Mouse (Mus musculus) hindbrain, embryonic 12.5 days (tissue): ENCODE measurements at regions not wholly inside any gene's neighbourhood (a gene's known extent, or its start where the extent isn't known, plus 50 kb on each side); places are given as distances from the start of the nearest gene placed in this dataset.
A peak's percentile ranks its signal among the peaks of the same experiment; 100 is the strongest.
"Not testable (repeated sequence)": the region's sequence is repeated elsewhere in the genome, so short reads cannot be mapped to it uniquely, and the experiment has no call there.

Experiments
- ATAC-seq: fragments of 200-750 bp; cut with Nextera tagmentation; 2 replicates; pipeline ENCODE4 v1.8.0; 2017; ENCODE audit warnings: moderate TSS enrichment; ENCODE audit not compliant: low FRiP score
- H3K27ac ChIP-seq: fragments of 300-500 bp; sonication (generic); 2 replicates; pipeline ENCODE4 v1.5.1; 2016; ENCODE audit warnings: mild to moderate bottlenecking
- H3K27me3 ChIP-seq: fragments of 300-500 bp; sonication (generic); 2 replicates; pipeline ENCODE4 v1.6.1; 2016; ENCODE audit warnings: mild to moderate bottlenecking
- H3K36me3 ChIP-seq: fragments of 300-500 bp; sonication (generic); 2 replicates; pipeline ENCODE4 v1.6.1; 2016; ENCODE audit warnings: mild to moderate bottlenecking
- H3K4me1 ChIP-seq: fragments of 300-500 bp; sonication (generic); 2 replicates; pipeline ENCODE4 v1.6.1; 2016
- H3K4me2 ChIP-seq: fragments of 300-500 bp; sonication (generic); replicated peaks from 2 replicates; pipeline ENCODE4 v1.6.1; 2016; ENCODE audit warnings: mild to moderate bottlenecking
- H3K4me3 ChIP-seq: fragments of 300-500 bp; sonication (generic); 2 replicates; pipeline ENCODE4 v1.5.1; 2016; ENCODE audit warnings: mild to moderate bottlenecking
- H3K9ac ChIP-seq: fragments of 300-500 bp; sonication (generic); 2 replicates; pipeline ENCODE4 v1.6.1; 2016; ENCODE audit warnings: mild to moderate bottlenecking, moderate library complexity
- H3K9me3 ChIP-seq: fragments of 300-500 bp; sonication (generic); replicated peaks from 2 replicates; pipeline ENCODE4 v1.6.1; 2016; ENCODE audit warnings: mild to moderate bottlenecking
- WGBS: fragments of 180-500 bp; shearing (Covaris S2); methylation state at CpG from one replicate; pipeline ENCODE4 v1.1.7; 2016; 5-methylcytosine and 5-hydroxymethylcytosine counted together

- H3K4me3 ChIP-seq: no peak overlapping the region
- WGBS: 16% methylated on average over 3 of the region's 3 CpGs
- H3K36me3 ChIP-seq: no peaks in the 10 kb centered on the region
- H3K4me1 ChIP-seq: peaks cover 13% of the 10 kb centered on the region
- H3K27ac ChIP-seq: peak overlapping the region; percentile 52; the same call in 1 of the 2 replicates
- no peak overlapping the region for H3K9ac ChIP-seq
- peak; percentile 86 for ATAC-seq
- no peak overlapping the region for H3K4me2 ChIP-seq
- H3K27me3 ChIP-seq: no peaks in the 10 kb centered on the region
- no peaks in the 10 kb centered on the region for H3K9me3 ChIP-seq
Observed at GRCm38 (mm10) chr11:45396009-45396408, 455.8 kb upstream of the Clint1 start.

GRCm38 (mm10) chr11:45398188-45398587 is 453.7 kb upstream of the Clint1 start:
- Histone ChIP-seq H3K9me3 (no peaks in the 10 kb centered on the region), H3K4me2 (no peak overlapping the region), H3K36me3 (no peaks in the 10 kb centered on the region), H3K27ac (no peak overlapping the region), H3K27me3 (no peaks in the 10 kb centered on the region), H3K4me1 (peaks cover 13% of the 10 kb centered on the region), H3K4me3 (no peak overlapping the region), H3K9ac (no peak overlapping the region)
- ATAC-seq: no peak
- WGBS: 65% methylated on average over 6 of the region's 6 CpGs

- no peaks in the 10 kb centered on the region for H3K27me3 ChIP-seq
- ATAC-seq: no peak
- 0 out of 2 replicates have a peak, but pooled peaks cover 5% of the 10 kb centered on the region for H3K4me1 ChIP-seq
- 53% methylated on average over 10 of the region's 10 CpGs for WGBS
- H3K27ac ChIP-seq: no peak overlapping the region
- H3K9me3 ChIP-seq: no peaks in the 10 kb centered on the region
- H3K4me2 ChIP-seq: no peak overlapping the region
- no peak overlapping the region for H3K9ac ChIP-seq
- H3K36me3 ChIP-seq: no peaks in the 10 kb centered on the region
- H3K4me3 ChIP-seq: no peak overlapping the region
Observed at GRCm38 (mm10) chr11:45404377-45405029, 447.3 kb upstream of the Clint1 start.

- ATAC-seq, H3K4me2 ChIP-seq, H3K36me3 ChIP-seq, H3K9me3 ChIP-seq, H3K4me3 ChIP-seq, H3K27ac ChIP-seq, H3K27me3 ChIP-seq, H3K9ac ChIP-seq, H3K4me1 ChIP-seq: not testable (repeated sequence)
Observed at GRCm38 (mm10) chr11:45424066-45424465, 427.8 kb upstream of the Clint1 start.

GRCm38 (mm10) chr11:45440937-45441720 is 410.7 kb upstream of the Clint1 start:
- Histone ChIP-seq H3K9me3 (no peaks in the 10 kb centered on the region), H3K27ac (no peak overlapping the region), H3K4me3 (no peak overlapping the region), H3K27me3 (no peaks in the 10 kb centered on the region), H3K4me2 (no peak overlapping the region), H3K36me3 (no peaks in the 10 kb centered on the region), H3K4me1 (no peaks in the 10 kb centered on the region), H3K9ac (no peak overlapping the region)
- no peak for ATAC-seq
- WGBS: 61% methylated on average over 3 of the region's 3 CpGs

- Histone ChIP-seq H3K9me3 (no peaks in the 10 kb centered on the region), H3K27ac (no peak overlapping the region), H3K27me3 (no peaks in the 10 kb centered on the region), H3K9ac (no peak overlapping the region), H3K4me3 (no peak overlapping the region), H3K4me1 (no peaks in the 10 kb centered on the region), H3K4me2 (no peak overlapping the region), H3K36me3 (no peaks in the 10 kb centered on the region)
- ATAC-seq: no peak
- WGBS: 84% methylated on average over 2 of the region's 2 CpGs
Observed at GRCm38 (mm10) chr11:45446512-45446911, 405.3 kb upstream of the Clint1 start.

- ATAC-seq: no peak
Observed at GRCm38 (mm10) chr11:45454234-45454633, 397.6 kb upstream of the Clint1 start.

GRCm38 (mm10) chr11:45454933-45455332 is 396.9 kb upstream of the Clint1 start:
- WGBS: 80% methylated on average over 3 of the region's 3 CpGs
- H3K27ac ChIP-seq: peak overlapping the region; percentile 5; the same call in 1 of the 2 replicates
- no peaks in the 10 kb centered on the region for H3K36me3 ChIP-seq
- no peak overlapping the region for H3K4me3 ChIP-seq
- H3K9ac ChIP-seq: no peak overlapping the region
- no peak for ATAC-seq
- no peaks in the 10 kb centered on the region for H3K9me3 ChIP-seq
- H3K27me3 ChIP-seq: no peaks in the 10 kb centered on the region
- H3K4me2 ChIP-seq: no peak overlapping the region
- peaks cover 5% of the 10 kb centered on the region; the same call in 1 of the 2 replicates for H3K4me1 ChIP-seq

More at GRCm38 (mm10) chr11:45454234-45454633, 397.6 kb upstream of the Clint1 start:
- no peak overlapping the region for H3K9ac ChIP-seq
- H3K9me3 ChIP-seq: no peaks in the 10 kb centered on the region
- no peaks in the 10 kb centered on the region for H3K27me3 ChIP-seq
- no peak overlapping the region for H3K4me3 ChIP-seq
- H3K4me2 ChIP-seq: no peak overlapping the region
- H3K4me1 ChIP-seq: peaks cover 5% of the 10 kb centered on the region; the same call in 1 of the 2 replicates
- no peak overlapping the region for H3K27ac ChIP-seq
- no peaks in the 10 kb centered on the region for H3K36me3 ChIP-seq
- WGBS: 60% methylated on average over 5 of the region's 5 CpGs

GRCm38 (mm10) chr11:45456724-45457123 is 395.1 kb upstream of the Clint1 start:
- no peaks in the 10 kb centered on the region for H3K9me3 ChIP-seq
- H3K27me3 ChIP-seq: no peaks in the 10 kb centered on the region
- ATAC-seq: no peak
- no peak overlapping the region for H3K9ac ChIP-seq
- H3K4me1 ChIP-seq: peaks cover 5% of the 10 kb centered on the region; the same call in 1 of the 2 replicates
- no peak overlapping the region for H3K4me3 ChIP-seq
- no peak overlapping the region for H3K4me2 ChIP-seq
- H3K27ac ChIP-seq: no peak overlapping the region
- WGBS: 72% methylated on average over 3 of the region's 3 CpGs
- H3K36me3 ChIP-seq: no peaks in the 10 kb centered on the region

- Histone ChIP-seq H3K36me3 (no peaks in the 10 kb centered on the region), H3K4me2 (no peak overlapping the region), H3K4me1 (peaks cover 5% of the 10 kb centered on the region; the same call in 1 of the 2 replicates), H3K27ac (no peak overlapping the region), H3K9ac (no peak overlapping the region), H3K4me3 (no peak overlapping the region), H3K9me3 (no peaks in the 10 kb centered on the region), H3K27me3 (no peaks in the 10 kb centered on the region)
- WGBS: 77% methylated on average over 4 of the region's 4 CpGs
- ATAC-seq: no peak
Observed at GRCm38 (mm10) chr11:45457597-45457996, 394.3 kb upstream of the Clint1 start.

GRCm38 (mm10) chr11:45460000-45460792 is 391.7 kb upstream of the Clint1 start:
- 81% methylated on average over 11 of the region's 11 CpGs for WGBS
- no peak overlapping the region for H3K4me3 ChIP-seq
- no peaks in the 10 kb centered on the region for H3K27me3 ChIP-seq
- H3K27ac ChIP-seq: no peak overlapping the region
- H3K4me2 ChIP-seq: no peak overlapping the region
- no peaks in the 10 kb centered on the region for H3K36me3 ChIP-seq
- peaks cover 4% of the 10 kb centered on the region for H3K4me1 ChIP-seq
- H3K9me3 ChIP-seq: no peaks in the 10 kb centered on the region
- ATAC-seq: no peak
- no peak overlapping the region for H3K9ac ChIP-seq

- 58% methylated on average over 4 of the region's 4 CpGs for WGBS
- Histone ChIP-seq H3K4me3 (no peak overlapping the region), H3K4me1 (peaks cover 4% of the 10 kb centered on the region; the same call in 1 of the 2 replicates), H3K36me3 (no peaks in the 10 kb centered on the region), H3K27me3 (no peaks in the 10 kb centered on the region), H3K27ac (no peak overlapping the region), H3K9ac (no peak overlapping the region), H3K4me2 (no peak overlapping the region), H3K9me3 (no peaks in the 10 kb centered on the region)
- ATAC-seq: no peak
Observed at GRCm38 (mm10) chr11:45464501-45464900, 387.4 kb upstream of the Clint1 start.
